Mouse (Mus musculus): ENCODE measurements at regions not wholly inside any gene's neighbourhood (a gene's known extent, or its start where the extent isn't known, plus 50 kb on each side); places are given as distances from the start of the nearest gene placed in this dataset.

GRCm38 (mm10) chr2:48564170-48564569, 249.7 kb upstream of the Acvr2a start:
- no peaks in the 10 kb centered on the region for H3K36me3 ChIP-seq
- no peaks in the 10 kb centered on the region for H3K4me1 ChIP-seq
- WGBS (ENCODE audit: insufficient replicate concordance), result 65% methylated on average over 4 of the region's 4 CpGs
- H3K9ac ChIP-seq, result no peak overlapping the region
- no peaks in the 10 kb centered on the region for H3K27me3 ChIP-seq (replicated peaks)
- H3K4me2 ChIP-seq, result no peak overlapping the region
- H3K9me3 ChIP-seq (replicated peaks), result no peaks in the 10 kb centered on the region
- ATAC-seq, result no peak
- no peak overlapping the region for H3K27ac ChIP-seq
- H3K4me3 ChIP-seq, result no peak overlapping the region

- H3K27ac ChIP-seq, result no peak overlapping the region
- 55% methylated on average over 6 of the region's 6 CpGs for WGBS (ENCODE audit: insufficient replicate concordance)
- no peak overlapping the region for H3K4me3 ChIP-seq
- no peak for ATAC-seq
- H3K4me1 ChIP-seq, result no peaks in the 10 kb centered on the region
- H3K36me3 ChIP-seq, result no peaks in the 10 kb centered on the region
- H3K9me3 ChIP-seq (replicated peaks), result no peaks in the 10 kb centered on the region
- H3K9ac ChIP-seq, result no peak overlapping the region
- H3K27me3 ChIP-seq (replicated peaks), result no peaks in the 10 kb centered on the region
- H3K4me2 ChIP-seq, result no peak overlapping the region
Observed at GRCm38 (mm10) chr2:48567871-48568270, 246.0 kb upstream of the Acvr2a start.

- Histone ChIP-seq H3K27ac (no peak overlapping the region), H3K4me2 (no peak overlapping the region), H3K9me3 (replicated peaks) (no peaks in the 10 kb centered on the region), H3K36me3 (no peaks in the 10 kb centered on the region), H3K4me1 (no peaks in the 10 kb centered on the region), H3K27me3 (replicated peaks) (no peaks in the 10 kb centered on the region), H3K4me3 (no peak overlapping the region), H3K9ac (no peak overlapping the region)
- ATAC-seq, result no peak
- WGBS (ENCODE audit: insufficient replicate concordance), result 66% methylated on average over 7 of the region's 7 CpGs
Observed at GRCm38 (mm10) chr2:48586162-48586830, 227.6 kb upstream of the Acvr2a start.

GRCm38 (mm10) chr2:48586831-48587169, 227.1 kb upstream of the Acvr2a start:
- H3K4me3 ChIP-seq, result no peak overlapping the region
- 56% methylated on average over 4 of the region's 4 CpGs for WGBS (ENCODE audit: insufficient replicate concordance)

GRCm38 (mm10) chr2:48589709-48590108, 224.2 kb upstream of the Acvr2a start:
- H3K4me1 ChIP-seq, result no peaks in the 10 kb centered on the region
- no peak overlapping the region for H3K4me2 ChIP-seq
- H3K27me3 ChIP-seq (replicated peaks), result no peaks in the 10 kb centered on the region
- no peaks in the 10 kb centered on the region for H3K9me3 ChIP-seq (replicated peaks)
- no peaks in the 10 kb centered on the region for H3K36me3 ChIP-seq
- H3K27ac ChIP-seq, result no peak overlapping the region
- no peak overlapping the region for H3K4me3 ChIP-seq
- H3K9ac ChIP-seq, result no peak overlapping the region
- ATAC-seq, result no peak

More at GRCm38 (mm10) chr2:48586831-48587169, 227.1 kb upstream of the Acvr2a start:
- no peaks in the 10 kb centered on the region for H3K9me3 ChIP-seq (replicated peaks)
- H3K27me3 ChIP-seq (replicated peaks), result no peaks in the 10 kb centered on the region
- H3K4me2 ChIP-seq, result no peak overlapping the region
- H3K4me1 ChIP-seq, result no peaks in the 10 kb centered on the region
- no peak for ATAC-seq
- no peak overlapping the region for H3K27ac ChIP-seq
- no peaks in the 10 kb centered on the region for H3K36me3 ChIP-seq
- no peak overlapping the region for H3K9ac ChIP-seq

GRCm38 (mm10) chr2:48597793-48598583, 215.9 kb upstream of the Acvr2a start:
- no peak overlapping the region for H3K9ac ChIP-seq
- no peak overlapping the region for H3K4me3 ChIP-seq
- no peak for ATAC-seq
- no peaks in the 10 kb centered on the region for H3K4me1 ChIP-seq
- WGBS (ENCODE audit: insufficient replicate concordance), result 67% methylated on average over 5 of the region's 5 CpGs
- no peak overlapping the region for H3K27ac ChIP-seq
- no peaks in the 10 kb centered on the region for H3K27me3 ChIP-seq (replicated peaks)
- H3K4me2 ChIP-seq, result no peak overlapping the region
- H3K36me3 ChIP-seq, result no peaks in the 10 kb centered on the region
- H3K9me3 ChIP-seq (replicated peaks), result no peaks in the 10 kb centered on the region

- Histone ChIP-seq H3K4me2 (no peak overlapping the region), H3K4me1 (no peaks in the 10 kb centered on the region), H3K9me3 (replicated peaks) (no peaks in the 10 kb centered on the region), H3K36me3 (no peaks in the 10 kb centered on the region), H3K27me3 (replicated peaks) (no peaks in the 10 kb centered on the region), H3K9ac (no peak overlapping the region), H3K4me3 (no peak overlapping the region), H3K27ac (no peak overlapping the region)
- no peak for ATAC-seq
- WGBS (ENCODE audit: insufficient replicate concordance), result 74% methylated on average over 5 of the region's 5 CpGs
Observed at GRCm38 (mm10) chr2:48599367-48599766, 214.5 kb upstream of the Acvr2a start.

GRCm38 (mm10) chr2:48601855-48602254, 212.1 kb upstream of the Acvr2a start:
- no peak overlapping the region for H3K4me3 ChIP-seq
- H3K4me1 ChIP-seq, result no peaks in the 10 kb centered on the region
- H3K27ac ChIP-seq, result no peak overlapping the region
- 69% methylated on average over 8 of the region's 8 CpGs for WGBS (ENCODE audit: insufficient replicate concordance)
- H3K9me3 ChIP-seq (replicated peaks), result no peaks in the 10 kb centered on the region
- H3K27me3 ChIP-seq (replicated peaks), result no peaks in the 10 kb centered on the region
- H3K4me2 ChIP-seq, result no peak overlapping the region
- H3K36me3 ChIP-seq, result no peaks in the 10 kb centered on the region
- no peak for ATAC-seq
- H3K9ac ChIP-seq, result no peak overlapping the region

GRCm38 (mm10) chr2:48609466-48609865, 204.4 kb upstream of the Acvr2a start:
- H3K27ac ChIP-seq, result no peak overlapping the region
- H3K36me3 ChIP-seq, result no peaks in the 10 kb centered on the region
- H3K4me2 ChIP-seq, result no peak overlapping the region
- 84% methylated on average over 3 of the region's 3 CpGs for WGBS (ENCODE audit: insufficient replicate concordance)
- no peak for ATAC-seq
- no peaks in the 10 kb centered on the region for H3K9me3 ChIP-seq (replicated peaks)
- H3K9ac ChIP-seq, result no peak overlapping the region
- H3K4me3 ChIP-seq, result no peak overlapping the region
- no peaks in the 10 kb centered on the region for H3K4me1 ChIP-seq
- H3K27me3 ChIP-seq (replicated peaks), result no peaks in the 10 kb centered on the region

- Histone ChIP-seq H3K4me3 (no peak overlapping the region), H3K4me1 (no peaks in the 10 kb centered on the region), H3K9ac (no peak overlapping the region), H3K36me3 (no peaks in the 10 kb centered on the region), H3K4me2 (no peak overlapping the region), H3K27ac (no peak overlapping the region), H3K9me3 (replicated peaks) (no peaks in the 10 kb centered on the region), H3K27me3 (replicated peaks) (no peaks in the 10 kb centered on the region)
- ATAC-seq, result no peak
- WGBS (ENCODE audit: insufficient replicate concordance), result 50% methylated on average over 3 of the region's 3 CpGs
Observed at GRCm38 (mm10) chr2:48612251-48612650, 201.7 kb upstream of the Acvr2a start.

- H3K4me1 ChIP-seq, result no peaks in the 10 kb centered on the region
- ATAC-seq, result no peak
- no peaks in the 10 kb centered on the region for H3K27me3 ChIP-seq (replicated peaks)
- H3K27ac ChIP-seq, result no peak overlapping the region
- no peaks in the 10 kb centered on the region for H3K36me3 ChIP-seq
- H3K9ac ChIP-seq, result no peak overlapping the region
- no peaks in the 10 kb centered on the region for H3K9me3 ChIP-seq (replicated peaks)
- no peak overlapping the region for H3K4me2 ChIP-seq
- WGBS (ENCODE audit: insufficient replicate concordance), result 21% methylated on average over 3 of the region's 3 CpGs
- no peak overlapping the region for H3K4me3 ChIP-seq
Observed at GRCm38 (mm10) chr2:48617141-48617699, 196.7 kb upstream of the Acvr2a start.

GRCm38 (mm10) chr2:48619042-48619441, 194.9 kb upstream of the Acvr2a start:
- no peaks in the 10 kb centered on the region for H3K9me3 ChIP-seq (replicated peaks)
- no peaks in the 10 kb centered on the region for H3K36me3 ChIP-seq
- H3K27ac ChIP-seq, result no peak overlapping the region
- WGBS (ENCODE audit: insufficient replicate concordance), result 42% methylated on average over 5 of the region's 5 CpGs
- no peak overlapping the region for H3K9ac ChIP-seq
- no peak overlapping the region for H3K4me3 ChIP-seq
- no peak for ATAC-seq
- no peaks in the 10 kb centered on the region for H3K4me1 ChIP-seq
- no peak overlapping the region for H3K4me2 ChIP-seq
- H3K27me3 ChIP-seq (replicated peaks), result no peaks in the 10 kb centered on the region

All from liver, embryonic 12.5 days (tissue).